Mouse (Mus musculus) stomach, postnatal 0 days (tissue): ENCODE measurements around the gene Csnk2a1. TPM values are rescaled to one million over a fixed set of nuclear protein-coding genes. Genes with fewer than 3 reads are reported as not detected.
A peak's percentile ranks its signal among the peaks of the same experiment; 100 is the strongest.

Source experiments
- ATAC-seq: fragments of 200-750 bp; cut with Nextera tagmentation; 2 replicates; pipeline ENCODE4 v1.8.0; 2017; ENCODE audit not compliant: low FRiP score, low TSS enrichment
- DNase-seq: peaks from one replicate; pipeline ENCODE4 v3.0.0-alpha.2; 2016; ENCODE audit warnings: low spot score
- H3K27ac ChIP-seq: fragments of 300-500 bp; sonication (generic); replicated peaks from 2 replicates; pipeline ENCODE4 v1.5.1; 2014; ENCODE audit warnings: mild to moderate bottlenecking, control low read depth
- H3K27me3 ChIP-seq: fragments of 300-500 bp; sonication (generic); 2 replicates; pipeline ENCODE4 v1.6.1; 2014; ENCODE audit warnings: low read length; ENCODE audit not compliant: control insufficient read depth, insufficient read depth
- H3K36me3 ChIP-seq: fragments of 300-500 bp; sonication (generic); 2 replicates; pipeline ENCODE4 v1.6.1; 2014; ENCODE audit warnings: low read length, mixed read lengths; ENCODE audit not compliant: control insufficient read depth, insufficient read depth
- H3K4me1 ChIP-seq: fragments of 300-500 bp; sonication (generic); replicated peaks from 2 replicates; pipeline ENCODE4 v1.6.1; 2014; ENCODE audit warnings: antibody characterized with exemption; ENCODE audit not compliant: control insufficient read depth, insufficient read depth
- H3K4me2 ChIP-seq: fragments of 300-500 bp; sonication (generic); replicated peaks from 2 replicates; pipeline ENCODE4 v1.6.1; 2014; ENCODE audit warnings: low read depth, mild to moderate bottlenecking, control low read depth, moderate library complexity
- H3K4me3 ChIP-seq: fragments of 300-500 bp; sonication (generic); 2 replicates; pipeline ENCODE4 v1.5.1; 2014; ENCODE audit warnings: low read depth, low read length, control low read depth
- H3K9ac ChIP-seq: fragments of 300-500 bp; sonication (generic); 2 replicates; pipeline ENCODE4 v1.6.1; 2014; ENCODE audit warnings: mild to moderate bottlenecking, low read length, control low read depth, mixed read lengths
- H3K9me3 ChIP-seq: fragments of 300-500 bp; sonication (generic); 2 replicates; pipeline ENCODE4 v1.6.1; 2016; ENCODE audit warnings: low read length; ENCODE audit not compliant: control insufficient read depth
- CTCF ChIP-seq: IDR thresholded peaks from 2 replicates; pipeline ENCODE4 v1.5.1; 2016; ENCODE audit warnings: antibody characterized with exemption, low read depth, mild to moderate bottlenecking, moderate library complexity
- EP300 ChIP-seq: optimal IDR thresholded peaks from 2 replicates; pipeline ENCODE3; 2016; ENCODE audit warnings: antibody characterized with exemption
- WGBS: fragments of 180-500 bp; shearing (Covaris S2); extraction: QIAGEN DNeasy Blood & Tissue Kit; methylation state at CpG from one replicate; pipeline ENCODE4 v1.1.7; 2014; 5-methylcytosine and 5-hydroxymethylcytosine counted together
- polyA plus RNA-seq: library from polyadenylated mRNA; unstranded; fragments of >200 nt; fragmentation: Nextera tagmentation; extraction: Ambion mirVana; gene quantifications from 2 replicates; pipeline ENCODE4 v1.2.1, GENCODE M21; 2015

Csnk2a1 gene
- polyA plus RNA-seq, 1 experiment from 2014 or later: 60.7 TPM

DNA sequence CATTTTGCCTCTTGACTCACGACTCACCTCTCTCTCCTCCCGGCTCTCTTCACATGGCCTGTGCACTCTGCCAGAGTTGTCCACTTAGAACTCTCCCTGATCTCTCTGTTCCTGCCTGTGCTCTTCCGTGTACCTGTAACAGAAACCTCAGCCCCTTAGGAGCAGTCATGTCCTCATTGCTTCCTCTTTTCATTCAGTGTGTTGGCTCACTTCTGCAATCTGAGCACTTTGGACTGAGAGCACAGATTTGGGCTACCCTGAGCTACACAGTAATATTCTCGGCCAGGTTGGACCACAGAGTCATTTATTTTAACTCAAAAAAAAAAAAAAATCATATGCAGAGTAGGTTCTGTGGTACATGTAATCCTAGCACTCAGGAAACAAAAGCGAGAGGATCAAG is 39.5 kb upstream of the Csnk2a1 start:
- TF ChIP-seq EP300 (no peak), CTCF (no peak)
- H3K4me1 ChIP-seq: no peaks in the 10 kb centered on the region
- H3K4me2 ChIP-seq: no peak overlapping the region
- H3K27ac ChIP-seq: no peak overlapping the region
- no peaks in the 10 kb centered on the region for H3K9me3 ChIP-seq
- H3K4me3 ChIP-seq: no peak overlapping the region
- ATAC-seq (no peak), DNase-seq (no peak)
- WGBS: 80% methylated on average over 5 of the region's 5 CpGs
- H3K36me3 ChIP-seq: no peaks in the 10 kb centered on the region
- H3K27me3 ChIP-seq: no peaks in the 10 kb centered on the region
- no peak overlapping the region for H3K9ac ChIP-seq

DNA sequence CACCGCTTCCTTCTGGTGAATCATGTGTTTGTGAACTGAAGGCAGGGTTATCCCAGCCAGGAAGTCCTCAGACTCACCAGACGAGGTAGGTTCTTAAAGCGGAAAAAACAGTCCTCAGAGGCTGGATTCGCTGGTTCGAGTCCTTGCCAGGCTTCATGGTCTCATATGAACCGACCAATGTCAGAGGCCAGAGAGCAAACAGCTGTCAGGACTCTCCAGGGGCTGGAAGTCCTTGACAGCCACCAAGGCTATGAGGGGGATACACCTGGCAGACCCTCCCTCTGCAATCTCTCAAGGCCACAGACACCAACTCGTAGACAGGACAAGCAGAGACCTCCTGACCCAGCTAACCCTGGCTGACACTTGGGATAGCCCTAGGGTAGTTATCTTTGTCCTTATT is 37.4 kb upstream of the Csnk2a1 start:
- Histone ChIP-seq H3K27ac (no peak overlapping the region), H3K9ac (no peak overlapping the region), H3K4me1 (no peaks in the 10 kb centered on the region), H3K4me3 (no peak overlapping the region), H3K9me3 (no peaks in the 10 kb centered on the region), H3K4me2 (no peak overlapping the region), H3K36me3 (no peaks in the 10 kb centered on the region), H3K27me3 (no peaks in the 10 kb centered on the region)
- DNase-seq: no peak
- WGBS: 57% methylated on average over 7 of the region's 7 CpGs
- TF ChIP-seq EP300: no peak
- no peak for TF ChIP-seq CTCF
- 0 out of 2 replicates have a peak, but pooled peaks have one; percentile 42 for ATAC-seq

DNA sequence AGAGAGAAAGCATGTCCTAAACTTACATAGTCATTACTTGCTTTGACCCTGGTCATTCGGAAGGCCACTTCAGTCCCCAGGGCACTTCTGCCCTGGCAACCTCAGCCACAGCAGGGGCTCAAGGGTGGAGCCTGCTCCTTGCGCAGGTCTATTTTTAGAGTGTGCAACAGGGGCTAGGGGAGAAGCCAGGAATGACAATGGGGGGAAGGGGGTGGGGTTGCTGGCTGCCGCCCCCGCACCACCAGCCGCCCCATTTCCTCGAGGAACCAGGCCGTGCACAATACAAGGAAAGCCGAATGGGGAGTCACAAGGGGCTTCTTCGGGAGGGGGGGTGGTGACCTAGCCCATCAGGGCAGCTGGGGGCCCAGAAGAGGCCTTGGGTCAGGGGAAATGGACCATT is 37.0 kb upstream of the Csnk2a1 start:
- no peak overlapping the region for H3K9ac ChIP-seq
- H3K36me3 ChIP-seq: no peaks in the 10 kb centered on the region
- H3K4me1 ChIP-seq: no peaks in the 10 kb centered on the region
- H3K27ac ChIP-seq: no peak overlapping the region
- H3K27me3 ChIP-seq: no peaks in the 10 kb centered on the region
- WGBS: 70% methylated on average over 9 of the region's 9 CpGs
- no peak overlapping the region for H3K4me2 ChIP-seq
- ATAC-seq (peak; percentile 21; the same call in 1 of the 2 replicates), DNase-seq (no peak)
- no peak for TF ChIP-seq CTCF
- TF ChIP-seq EP300: no peak
- no peaks in the 10 kb centered on the region for H3K9me3 ChIP-seq
- no peak overlapping the region for H3K4me3 ChIP-seq

DNA sequence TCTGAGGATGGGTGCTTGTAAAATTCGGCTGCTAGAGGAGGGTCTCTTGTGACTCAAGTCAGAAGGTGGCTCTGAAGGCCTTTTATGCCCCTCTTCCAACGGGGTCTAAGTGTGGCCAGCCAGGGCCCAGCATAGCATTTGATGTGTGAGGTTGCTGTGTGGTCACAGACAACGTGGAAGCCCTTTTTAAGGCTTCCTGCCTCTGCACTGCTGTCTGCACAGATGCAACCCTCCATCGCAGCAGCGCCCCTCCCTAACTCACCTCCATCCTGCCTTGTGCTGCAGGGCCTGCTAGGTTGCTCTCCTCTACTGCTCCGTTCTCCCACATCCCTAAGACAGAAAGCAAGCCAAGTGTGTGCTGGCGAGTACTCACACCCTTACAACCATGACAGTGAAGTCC is 36.5 kb upstream of the Csnk2a1 start:
- H3K27me3 ChIP-seq: no peaks in the 10 kb centered on the region
- no peak overlapping the region for H3K27ac ChIP-seq
- no peak overlapping the region for H3K4me3 ChIP-seq
- no peak overlapping the region for H3K9ac ChIP-seq
- 71% methylated on average over 7 of the region's 7 CpGs for WGBS
- no peaks in the 10 kb centered on the region for H3K9me3 ChIP-seq
- DNase-seq (no peak), ATAC-seq (no peak)
- H3K4me2 ChIP-seq: no peak overlapping the region
- H3K36me3 ChIP-seq: no peaks in the 10 kb centered on the region
- H3K4me1 ChIP-seq: no peaks in the 10 kb centered on the region
- no peak for TF ChIP-seq EP300
- TF ChIP-seq CTCF: no peak

DNA sequence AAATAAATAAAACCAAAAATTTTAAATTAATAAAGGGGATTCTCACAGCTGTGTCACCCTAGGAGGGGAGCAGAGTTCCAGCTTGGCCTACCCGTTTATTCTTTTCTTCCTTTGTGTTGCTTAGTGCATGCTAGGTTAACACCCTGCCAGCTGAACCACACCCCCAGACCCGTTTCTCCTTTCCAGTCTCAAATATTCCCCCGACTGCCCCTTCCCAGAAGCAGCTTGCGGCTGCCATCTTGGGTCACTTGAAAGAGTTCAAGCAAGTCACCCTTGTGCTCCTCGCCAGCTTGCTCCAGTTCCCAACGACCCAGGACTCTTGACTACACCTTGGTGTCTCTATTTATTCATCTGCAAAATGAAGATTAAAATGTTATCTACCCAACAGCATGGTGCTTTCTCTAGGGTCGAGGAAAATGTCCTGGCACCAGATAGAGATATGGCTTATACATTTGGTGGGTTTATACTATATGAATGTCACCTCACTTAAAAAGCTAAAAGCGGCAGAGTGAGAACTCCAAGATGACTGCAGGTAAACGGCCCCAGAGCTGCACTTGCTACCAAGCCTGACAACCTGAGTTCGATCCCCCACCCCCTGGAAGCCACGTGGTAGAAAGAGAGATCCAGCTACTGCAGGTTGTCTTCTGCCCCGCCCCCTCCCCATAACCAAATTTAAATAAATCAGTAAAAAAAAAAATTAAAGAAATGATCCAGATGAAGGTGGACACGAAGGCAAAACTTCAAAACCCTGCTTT is 33.9 kb upstream of the Csnk2a1 start:
- TF ChIP-seq CTCF (no peak), EP300 (no peak)
- 69% methylated on average over 13 of the region's 13 CpGs for WGBS

GRCm38 (mm10) chr2:152193346-152193710 is 33.3 kb upstream of the Csnk2a1 start:
- H3K4me2 ChIP-seq: no peak overlapping the region
- no peak for DNase-seq
- 70% methylated on average over 7 of the region's 7 CpGs for WGBS

More for the DNA sequence above, 33.9 kb upstream of the Csnk2a1 start:
- no peaks in the 10 kb centered on the region for H3K36me3 ChIP-seq
- DNase-seq (no peak), ATAC-seq (no peak)
- no peaks in the 10 kb centered on the region for H3K4me1 ChIP-seq
- H3K27ac ChIP-seq: no peak overlapping the region
- H3K4me3 ChIP-seq: no peak overlapping the region
- no peak overlapping the region for H3K9ac ChIP-seq
- no peaks in the 10 kb centered on the region for H3K9me3 ChIP-seq
- H3K4me2 ChIP-seq: no peak overlapping the region
- no peaks in the 10 kb centered on the region for H3K27me3 ChIP-seq

More at GRCm38 (mm10) chr2:152193346-152193710, 33.3 kb upstream of the Csnk2a1 start:
- H3K4me3 ChIP-seq: no peak overlapping the region
- H3K36me3 ChIP-seq: no peaks in the 10 kb centered on the region
- no peaks in the 10 kb centered on the region for H3K9me3 ChIP-seq
- H3K27ac ChIP-seq: no peak overlapping the region
- TF ChIP-seq EP300: no peak
- ATAC-seq: no peak
- no peaks in the 10 kb centered on the region for H3K4me1 ChIP-seq
- no peaks in the 10 kb centered on the region for H3K27me3 ChIP-seq
- H3K9ac ChIP-seq: no peak overlapping the region
